Mouse (Mus musculus) embryo, embryonic 10.5 days (tissue): Measurements from ENCODE around the gene Acad10.

ENCODE experiments used
- DNase-seq: peaks from one replicate; pipeline ENCODE4 v3.0.0-alpha.2; 2015; ENCODE audit warnings: low spot score

The Acad10 gene

DNA sequence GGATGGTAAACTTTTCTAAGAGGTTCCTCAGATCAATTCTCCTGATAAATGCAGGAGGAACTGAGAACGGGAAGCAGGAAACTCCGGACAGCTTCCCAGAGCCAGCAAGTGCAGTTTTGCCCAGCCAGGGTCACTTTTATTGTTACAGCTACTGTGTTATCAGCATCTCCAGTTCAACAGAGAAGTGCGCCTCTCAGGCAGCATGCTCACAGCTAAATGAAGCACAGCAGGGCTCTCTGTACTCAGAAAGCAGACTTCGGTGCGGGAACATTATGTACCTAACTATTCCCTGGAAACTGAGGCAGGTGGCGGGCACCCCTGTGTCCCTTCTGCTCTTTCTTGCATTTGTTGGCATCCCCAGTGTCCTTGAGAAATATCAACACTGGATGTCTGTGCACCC, 64.1 kb downstream of the Acad10 start:
- DNase-seq, result no peak

DNA sequence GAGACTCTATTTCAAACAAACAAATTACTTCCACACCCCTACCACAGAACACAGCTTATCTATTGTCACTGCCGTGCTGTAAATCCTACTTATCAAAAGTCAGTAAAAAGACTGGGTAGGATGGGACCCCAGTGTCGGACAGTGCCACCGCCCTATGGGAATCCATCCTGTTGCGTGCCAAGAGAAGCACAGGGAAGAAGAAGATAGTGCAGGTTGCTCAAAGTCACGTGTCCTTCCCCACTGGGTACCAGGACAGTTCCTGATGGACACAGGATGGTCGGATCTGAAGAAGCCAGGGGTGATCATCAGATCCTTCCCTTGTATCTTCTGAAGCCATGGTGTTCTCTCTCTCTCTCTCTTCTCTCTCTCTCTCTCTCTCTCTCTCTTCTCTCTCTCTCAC, 64.6 kb downstream of the Acad10 start:
- DNase-seq, result no peak

DNA sequence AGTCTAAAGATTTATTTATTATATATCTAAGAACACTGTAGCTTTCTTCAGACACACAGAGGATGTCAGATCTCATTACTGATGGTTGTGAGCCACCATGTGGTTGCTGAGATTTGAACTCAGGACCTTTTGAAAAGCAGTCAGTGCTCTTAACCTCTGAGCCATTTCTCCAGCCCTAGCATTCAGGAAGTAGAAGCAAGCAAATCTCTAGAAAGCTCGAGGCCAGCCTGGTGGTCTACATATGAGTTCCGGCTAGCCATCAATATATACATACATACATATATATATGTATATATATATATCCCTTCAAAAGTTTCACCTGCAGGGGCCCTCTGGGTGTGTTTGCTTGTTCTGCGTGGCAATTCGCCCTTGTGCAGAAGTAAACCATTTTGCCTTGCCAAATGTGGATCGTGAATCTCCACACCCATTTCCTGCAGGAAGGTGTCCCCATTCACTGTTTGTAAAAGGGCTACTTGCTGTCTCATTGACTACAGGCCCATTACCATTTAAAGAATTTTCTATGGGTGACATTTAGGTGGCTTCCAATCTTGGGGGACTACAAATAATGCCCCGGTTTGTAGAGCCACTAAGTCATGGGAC, 65.5 kb downstream of the Acad10 start:
- no peak for DNase-seq

DNA sequence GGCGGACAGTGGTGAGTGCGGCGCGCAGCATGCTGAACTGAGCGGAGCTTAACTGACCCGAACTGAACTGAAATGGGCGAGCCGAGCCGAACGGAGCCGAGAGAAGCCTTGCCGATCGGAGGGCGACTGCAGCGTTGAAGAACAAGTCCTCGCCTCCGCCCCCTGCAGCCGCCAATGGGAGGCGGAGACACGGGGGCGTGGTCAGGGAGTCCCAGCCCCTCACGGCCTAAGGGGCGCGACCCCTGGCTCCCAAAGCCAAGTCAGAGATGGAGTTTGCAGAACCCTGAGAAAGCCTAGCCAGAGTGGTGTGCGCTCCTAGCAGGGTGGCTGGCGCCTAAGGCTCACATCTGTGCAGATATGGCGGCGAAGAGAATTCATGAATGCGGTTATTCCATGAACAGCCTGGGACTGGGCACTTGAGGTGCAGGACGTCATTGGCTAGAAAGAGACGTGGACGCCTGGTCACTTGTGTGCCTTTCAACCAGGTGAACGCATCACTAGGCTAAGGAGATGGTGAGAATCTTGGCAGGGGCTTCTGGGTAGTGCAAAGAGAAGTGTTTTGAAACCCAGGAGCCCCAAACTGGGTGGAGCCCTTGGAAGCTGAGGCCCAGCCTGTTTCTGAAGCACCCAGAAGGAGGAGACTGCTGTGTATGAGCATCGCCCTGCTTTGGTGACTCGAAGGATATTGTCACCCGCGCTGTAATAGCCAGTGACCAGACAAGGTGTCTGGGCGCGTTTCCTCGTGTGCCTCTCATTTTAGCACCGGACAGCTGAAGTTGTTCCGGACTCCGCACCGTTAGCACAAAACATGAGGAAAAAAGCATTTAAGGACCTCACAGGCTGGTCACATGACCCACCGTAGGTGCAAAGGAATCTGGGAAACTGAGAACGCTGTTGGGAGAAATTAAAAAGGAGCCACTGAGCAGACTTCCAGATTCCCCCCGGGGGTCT, 66.6 kb downstream of the Acad10 start, which contains the start of gene Aldh2:
TSS of gene Aldh2 (minus strand) at position 374 of the 951 bp plus-strand sequence.
- DNase-seq, result peak; percentile 96

DNA sequence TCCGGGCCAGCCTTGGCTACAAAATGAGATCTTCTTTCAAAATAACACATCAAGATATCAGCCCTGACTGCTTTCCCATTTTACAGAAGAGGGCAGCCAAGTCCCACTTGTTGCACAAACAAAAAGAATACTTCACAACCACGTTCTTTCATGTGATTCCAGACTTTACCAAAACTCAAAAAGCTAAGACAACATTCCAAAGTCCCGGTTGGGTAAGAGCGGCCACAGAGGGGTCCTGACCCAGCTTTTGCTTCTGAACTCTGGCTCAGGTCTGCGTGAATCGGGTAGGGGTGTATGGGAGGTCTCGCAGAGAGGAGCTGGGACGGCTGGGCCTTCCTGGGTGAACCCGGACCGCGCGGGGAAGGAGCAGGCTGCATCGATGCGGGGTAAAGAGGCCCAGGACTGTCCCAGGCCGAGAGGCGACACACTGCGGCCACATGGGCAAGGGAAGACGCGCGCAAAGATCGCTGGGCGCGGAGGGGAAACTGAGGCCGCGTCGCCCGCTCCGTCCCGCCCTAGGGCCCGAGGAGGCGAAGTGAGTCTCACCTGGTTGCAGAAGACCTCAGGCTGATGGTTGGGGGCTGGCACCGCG, 67.4 kb downstream of the Acad10 start:
- peak; percentile 51 for DNase-seq

DNA sequence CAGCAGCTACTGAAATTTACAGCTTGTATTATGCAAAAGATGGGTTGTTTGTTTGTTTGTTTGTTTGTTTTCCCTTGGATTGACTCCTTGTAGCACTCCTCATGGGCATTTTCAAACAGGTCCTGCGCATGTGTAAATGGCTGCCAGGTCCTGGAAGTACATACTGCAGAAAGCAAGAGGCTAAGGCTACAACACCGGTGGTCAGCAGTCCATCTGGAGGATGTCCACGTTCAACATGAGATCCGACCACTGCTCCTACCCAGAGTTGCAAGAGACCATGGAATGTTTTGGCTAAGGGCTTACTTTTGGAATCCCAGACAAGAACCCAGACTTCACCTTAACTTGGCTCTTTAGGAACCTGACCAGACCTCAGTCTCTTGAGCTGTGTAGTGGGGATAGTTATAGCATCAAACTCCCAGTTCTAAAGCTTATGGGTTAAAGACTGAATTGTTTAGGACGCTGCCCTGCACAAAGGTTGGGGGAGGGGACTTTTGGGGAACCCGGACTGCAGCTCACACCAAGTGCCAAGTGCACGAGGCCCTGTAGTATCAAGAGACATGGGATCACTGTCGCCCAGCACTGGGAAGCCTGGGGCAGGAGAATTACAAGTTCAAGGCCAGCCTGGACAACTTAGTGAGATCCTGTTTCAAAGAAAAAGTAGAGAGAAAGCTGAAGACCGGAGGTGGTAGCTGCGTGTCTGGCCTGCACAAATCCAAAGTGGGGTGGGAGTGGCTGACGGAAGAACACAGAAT, 68.1 kb downstream of the Acad10 start:
- DNase-seq, result no peak

DNA sequence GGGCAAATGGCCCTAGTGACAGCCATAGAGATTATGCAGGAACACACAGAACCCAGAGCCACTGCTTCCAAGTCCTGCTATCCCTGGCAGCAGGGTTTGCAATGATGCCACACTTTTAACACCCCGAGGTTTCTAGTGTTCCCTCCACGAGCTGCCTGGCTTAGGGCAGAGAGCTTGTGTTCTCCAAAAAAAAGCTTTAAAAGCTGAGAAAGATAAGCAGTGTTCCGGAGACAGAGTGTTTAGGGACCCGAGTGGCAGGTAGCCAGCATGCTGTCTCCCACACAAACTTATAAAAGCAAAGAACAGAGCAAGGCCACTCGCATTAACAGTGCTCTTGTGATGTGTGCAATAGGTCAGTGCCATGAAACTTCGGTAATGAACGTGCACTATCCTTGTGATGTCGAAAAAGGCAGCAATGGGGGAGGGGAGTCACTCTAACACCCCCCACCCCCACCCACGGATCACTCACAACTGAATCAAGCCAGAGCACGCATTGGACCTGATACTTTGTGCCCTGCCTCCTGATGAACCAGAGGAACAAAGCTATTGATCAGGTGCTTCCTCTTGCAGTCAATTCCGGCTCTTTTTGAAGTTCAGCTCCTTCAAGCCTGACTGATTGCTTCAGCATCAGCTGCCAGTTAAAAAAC, 68.8 kb downstream of the Acad10 start:
- no peak for DNase-seq

DNA sequence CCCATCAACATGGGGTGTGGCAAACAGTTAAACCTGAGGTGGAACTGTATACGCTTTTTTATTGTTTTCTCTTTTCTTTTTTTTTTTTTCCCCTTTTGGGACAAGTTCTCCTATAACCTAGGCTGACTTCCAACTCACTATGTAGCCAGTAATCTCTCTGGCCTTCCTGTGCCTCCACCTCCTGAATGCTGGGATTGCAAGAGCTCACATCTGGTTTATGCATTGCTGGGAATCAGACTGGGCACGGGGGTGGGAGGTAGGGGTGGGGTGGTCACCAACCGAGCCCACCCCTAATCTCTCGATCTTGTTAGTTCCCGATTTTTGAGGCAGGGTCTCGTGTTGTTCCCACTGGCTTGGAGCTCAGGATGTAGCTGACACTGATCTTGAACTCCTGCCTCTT, 70.4 kb downstream of the Acad10 start:
- DNase-seq, result no peak

DNA sequence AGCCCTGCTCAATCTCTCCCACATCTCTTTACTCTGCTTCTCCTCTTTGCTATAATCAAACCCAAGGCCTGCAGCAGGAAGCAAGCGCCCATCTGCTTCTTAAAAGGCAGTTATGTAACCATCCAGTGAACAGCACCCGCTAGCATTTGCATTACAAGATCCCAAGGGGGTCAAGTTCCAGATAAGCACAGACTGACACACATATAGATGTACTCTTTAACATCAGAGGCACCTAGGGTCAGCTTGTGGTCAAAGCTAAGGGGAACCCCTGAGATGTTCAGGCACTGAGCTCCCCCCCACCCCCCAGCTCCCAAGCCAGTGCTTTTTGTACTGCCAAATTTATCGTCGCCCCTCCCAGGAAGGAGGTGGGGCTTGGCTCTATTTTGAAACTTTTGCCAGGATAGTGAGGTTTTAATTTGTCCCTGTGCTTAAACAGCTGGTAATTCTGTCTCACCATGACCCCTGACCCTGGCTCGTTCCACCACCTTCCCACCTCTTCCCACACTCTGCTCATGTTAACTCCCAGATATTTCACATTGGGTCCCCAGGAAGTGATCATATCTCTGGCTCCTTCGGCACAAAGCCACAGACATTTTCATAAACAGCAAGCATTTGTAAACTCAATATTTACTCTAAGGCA, 73.8 kb downstream of the Acad10 start:
- no peak for DNase-seq

DNA sequence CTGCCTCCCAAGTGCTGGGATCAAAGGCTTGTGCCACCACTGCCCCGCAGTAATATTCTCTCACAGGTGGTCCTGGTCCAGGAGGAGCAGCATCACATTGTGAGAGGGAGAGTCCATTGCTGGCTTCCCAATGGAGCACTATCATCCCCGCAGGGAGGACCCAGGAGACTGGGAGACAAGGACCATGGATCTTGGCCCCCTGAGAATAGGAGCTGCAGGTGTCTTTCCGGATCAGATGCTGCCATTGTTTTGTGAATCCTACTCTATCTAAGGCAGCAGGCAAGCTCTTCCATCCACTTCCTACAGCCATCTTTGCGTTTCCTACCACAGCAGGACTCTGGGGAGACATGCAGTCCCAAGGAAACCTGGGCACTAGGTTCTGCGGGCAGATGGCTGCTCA, 74.6 kb downstream of the Acad10 start:
- DNase-seq, result no peak

DNA sequence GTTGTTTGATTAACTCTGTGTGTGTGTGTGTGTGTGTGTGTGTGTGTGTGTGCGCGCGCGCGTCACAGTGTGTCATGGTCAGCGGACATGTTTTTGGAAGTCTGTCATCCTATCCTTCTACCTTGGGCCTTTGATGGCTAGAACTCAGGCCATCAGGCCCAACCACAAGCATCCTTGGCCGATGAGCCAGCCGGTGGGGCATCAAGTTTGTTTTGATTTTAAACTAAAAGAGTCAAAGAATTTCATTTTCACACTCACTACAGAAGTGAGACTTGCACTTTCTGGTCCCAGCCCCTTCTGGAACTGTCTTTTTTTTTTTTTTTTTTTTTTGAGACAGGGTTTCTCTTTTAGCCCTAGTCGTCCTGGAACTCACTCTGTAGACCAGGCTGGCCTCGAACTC, 75.3 kb downstream of the Acad10 start:
- no peak for DNase-seq

DNA sequence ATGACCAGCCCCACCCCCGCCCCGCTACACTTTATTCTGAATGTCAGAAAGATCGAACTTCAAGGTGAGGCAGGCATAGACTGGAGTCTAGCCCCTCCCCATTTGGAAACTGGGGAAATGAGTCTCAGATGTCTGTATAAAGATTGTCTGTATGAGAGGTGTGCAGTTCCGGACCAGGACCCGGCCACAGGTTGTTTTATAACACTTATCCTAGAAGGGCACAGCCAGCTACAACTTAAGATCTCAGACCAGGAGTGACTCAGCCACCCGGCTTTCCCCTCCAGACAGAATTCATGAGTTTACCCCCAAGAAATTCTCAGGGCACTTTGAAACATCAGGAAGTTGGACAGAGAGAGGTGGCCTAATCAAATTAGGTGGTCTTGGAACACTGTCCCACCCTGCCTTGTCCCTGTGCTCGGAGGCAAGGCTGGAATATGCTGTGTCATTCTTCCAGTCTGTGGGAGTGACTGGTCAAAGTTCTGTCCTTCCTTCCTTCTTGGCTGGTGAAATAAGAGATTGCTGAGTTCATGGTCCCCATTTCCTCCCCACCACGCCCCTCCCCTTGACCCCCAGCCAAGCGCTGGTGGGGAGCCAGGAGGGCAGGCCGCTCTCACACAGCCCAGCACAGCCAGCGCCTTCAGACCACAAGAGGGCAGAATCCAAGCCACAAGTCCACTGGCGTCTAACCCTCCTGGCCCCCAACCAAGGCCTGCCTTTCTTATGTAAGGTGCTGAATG, 76.4 kb downstream of the Acad10 start:
- peak; percentile 41 for DNase-seq

DNA sequence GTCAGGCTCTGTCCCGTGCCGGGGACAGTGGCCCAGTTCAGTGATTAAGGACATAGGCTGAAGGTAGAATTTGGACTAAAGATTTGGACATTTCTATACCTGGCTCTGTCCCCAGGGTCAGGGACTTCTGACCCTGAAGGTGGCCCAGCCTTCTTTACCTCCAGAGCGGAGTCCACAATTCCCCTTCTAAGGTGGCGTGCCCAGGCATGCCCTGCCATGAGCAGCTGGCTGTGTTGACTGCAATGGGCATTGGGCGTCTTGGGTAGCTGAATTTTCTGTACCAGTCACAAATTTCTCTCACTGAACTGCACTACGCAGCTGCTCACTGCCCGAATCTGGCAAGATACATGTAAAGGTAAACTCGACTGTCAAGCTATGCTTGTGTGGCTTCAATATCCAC, 78.4 kb downstream of the Acad10 start:
- DNase-seq, result no peak

DNA sequence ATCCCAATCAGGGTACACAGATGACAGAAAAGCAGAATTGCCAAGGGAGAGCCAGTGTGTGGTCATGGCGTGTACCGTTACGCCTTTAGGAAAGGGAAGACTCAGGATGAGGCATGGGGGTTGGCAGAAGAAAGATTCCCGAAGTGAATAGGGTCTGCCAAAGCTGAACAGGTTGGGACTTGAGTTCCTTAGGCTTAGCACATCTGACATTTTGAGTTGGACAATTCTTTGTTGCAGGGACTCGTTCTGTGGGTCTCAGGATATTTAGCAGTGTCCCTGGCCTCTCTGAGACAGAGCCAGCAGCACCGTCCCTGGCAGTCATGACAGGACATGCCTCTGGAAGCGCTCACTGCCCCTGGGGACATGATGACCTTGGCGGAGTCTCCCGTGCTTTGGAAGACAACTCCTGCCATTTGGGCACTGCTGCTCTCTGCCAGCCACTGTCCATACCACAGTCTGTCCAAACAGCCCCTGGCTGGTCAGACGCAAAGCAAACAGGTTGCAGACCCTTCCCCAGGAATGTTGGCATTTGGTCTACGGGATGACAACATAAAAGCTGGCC, 83.3 kb downstream of the Acad10 start:
- DNase-seq, result no peak

DNA sequence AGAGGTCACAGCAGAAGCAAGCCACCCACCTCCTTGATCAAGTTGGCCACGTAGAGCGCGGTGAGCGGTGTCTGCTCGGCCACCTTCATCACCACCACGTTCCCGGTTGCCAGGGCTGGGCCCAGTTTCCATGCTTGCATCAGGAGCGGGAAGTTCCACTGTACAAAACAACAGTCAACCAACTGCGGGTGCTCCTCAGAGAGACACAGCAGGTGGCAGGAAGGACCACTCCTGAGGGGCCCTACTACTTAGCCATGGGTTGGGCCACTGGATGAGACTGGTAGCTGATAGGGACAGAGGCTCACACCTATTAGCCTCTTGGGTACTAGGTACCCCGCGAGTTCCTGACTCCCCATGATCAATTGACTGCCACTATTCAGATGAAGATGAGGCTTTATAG, 84.4 kb downstream of the Acad10 start:
- no peak for DNase-seq

DNA sequence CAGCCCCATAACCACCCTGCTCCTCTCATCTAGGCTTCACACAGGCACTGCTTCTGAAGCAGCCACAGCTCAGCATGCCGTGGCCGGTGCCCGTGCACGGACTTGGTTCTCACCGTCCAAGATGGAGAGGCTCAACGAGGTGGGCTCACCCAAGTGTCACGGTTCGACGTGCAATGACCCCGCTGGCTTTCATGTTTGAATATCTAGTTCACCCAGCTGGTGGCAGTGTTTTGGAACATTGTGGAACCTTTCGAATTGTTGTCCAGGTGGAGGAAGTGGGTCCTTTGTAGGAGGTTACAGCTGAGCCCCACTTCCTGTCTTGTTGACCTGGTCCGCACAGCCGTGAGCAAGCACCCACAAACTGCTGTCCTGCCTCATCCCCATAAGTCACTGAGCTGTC, 86.2 kb downstream of the Acad10 start:
- DNase-seq, result no peak
